Mouse (Mus musculus) liver, embryonic 11.5 days (tissue): ENCODE measurements around the gene 1700016K19Rik. TPM values are rescaled to one million over a fixed set of nuclear protein-coding genes. Genes with fewer than 3 reads are reported as not detected.
"Not testable (repeated sequence)": the region's sequence is repeated elsewhere in the genome, so short reads cannot be mapped to it uniquely, and the experiment has no call there.

Experiments used
- ATAC-seq: fragments of 200-750 bp; cut with Nextera tagmentation; replicated peaks from 2 replicates; pipeline ENCODE4 v1.8.0; 2017; ENCODE audit warnings: moderate number of reproducible peaks, mild to moderate bottlenecking, moderate TSS enrichment, moderate library complexity; ENCODE audit not compliant: low FRiP score
- DNase-seq: peaks from one replicate; pipeline ENCODE4 v3.0.0-alpha.2; 2017; ENCODE audit warnings: low spot score
- H3K27ac ChIP-seq: fragments of 300-500 bp; sonication (generic); 2 replicates; pipeline ENCODE4 v1.5.1; 2014; ENCODE audit warnings: mild to moderate bottlenecking, low read depth, low read length, control low read depth
- H3K27me3 ChIP-seq: fragments of 300-500 bp; sonication (generic); replicated peaks from 2 replicates; pipeline ENCODE4 v1.6.1; 2014; ENCODE audit warnings: low read length, mixed read lengths; ENCODE audit not compliant: control insufficient read depth, insufficient read depth
- H3K36me3 ChIP-seq: fragments of 300-500 bp; sonication (generic); 2 replicates; pipeline ENCODE4 v1.6.1; 2014; ENCODE audit warnings: mild to moderate bottlenecking, low read length, moderate library complexity, mixed read lengths; ENCODE audit not compliant: control insufficient read depth, insufficient read depth
- H3K4me1 ChIP-seq: fragments of 300-500 bp; sonication (generic); replicated peaks from 2 replicates; pipeline ENCODE4 v1.6.1; 2014; ENCODE audit warnings: low read length, mixed read lengths; ENCODE audit not compliant: control insufficient read depth, insufficient read depth
- H3K4me2 ChIP-seq: fragments of 300-500 bp; sonication (generic); 2 replicates; pipeline ENCODE4 v1.6.1; 2014; ENCODE audit warnings: mild to moderate bottlenecking, control low read depth, moderate library complexity
- H3K4me3 ChIP-seq: fragments of 300-500 bp; sonication (generic); 2 replicates; pipeline ENCODE4 v1.5.1; 2014; ENCODE audit warnings: low read depth, low read length, control low read depth
- H3K9ac ChIP-seq: fragments of 300-500 bp; sonication (generic); 2 replicates; pipeline ENCODE4 v1.6.1; 2014; ENCODE audit warnings: low read depth, low read length, control low read depth
- H3K9me3 ChIP-seq: fragments of 300-500 bp; sonication (generic); 2 replicates; pipeline ENCODE4 v1.6.1; 2016; ENCODE audit warnings: low read length, inconsistent platforms, mixed read lengths; ENCODE audit not compliant: control insufficient read depth
- WGBS: fragments of 180-500 bp; shearing (Covaris S2); extraction: QIAGEN DNeasy Blood & Tissue Kit; methylation state at CpG from one replicate; pipeline ENCODE4 v1.1.7; 2014; 5-methylcytosine and 5-hydroxymethylcytosine counted together
- polyA plus RNA-seq: library from polyadenylated mRNA; unstranded; fragments of >200 nt; fragmentation: Nextera tagmentation; extraction: Ambion mirVana; gene quantifications from 2 replicates; pipeline ENCODE4 v1.2.1, GENCODE M21; 2014

1700016K19Rik gene
- polyA plus RNA-seq, 1 experiment from 2014 or later, result not detected

- DNase-seq, result no peak
- Histone ChIP-seq H3K36me3 (no peaks in the 10 kb centered on the region), H3K27me3 (0 out of 2 replicates have a peak, but pooled peaks cover 3% of the 10 kb centered on the region), H3K4me2 (no peak overlapping the region), H3K9ac (no peak overlapping the region), H3K27ac (no peak overlapping the region), H3K4me3 (no peak overlapping the region), H3K9me3 (no peaks in the 10 kb centered on the region), H3K4me1 (no peaks in the 10 kb centered on the region)
- ATAC-seq, result no peak
- 68% methylated on average over 9 of the region's 9 CpGs for WGBS
Observed at GRCm38 (mm10) chr11:75994357-75994756, 5.4 kb upstream of the 1700016K19Rik start.

GRCm38 (mm10) chr11:76000701-76001100 lies 989 bp downstream of the 1700016K19Rik start:
- ATAC-seq, result no peak
- Histone ChIP-seq H3K27ac (no peak overlapping the region), H3K4me2 (no peak overlapping the region), H3K27me3 (peaks cover 20% of the 10 kb centered on the region), H3K4me1 (no peaks in the 10 kb centered on the region), H3K36me3 (no peaks in the 10 kb centered on the region), H3K4me3 (no peak overlapping the region), H3K9ac (no peak overlapping the region), H3K9me3 (no peaks in the 10 kb centered on the region)
- 80% methylated on average over 5 of the region's 5 CpGs for WGBS
- no peak for DNase-seq

GRCm38 (mm10) chr11:76001237-76001878 lies 1.6 kb downstream of the 1700016K19Rik start:
- 55% methylated on average over 3 of the region's 3 CpGs for WGBS
- DNase-seq (no peak), ATAC-seq (no peak)
- no peaks in the 10 kb centered on the region for H3K4me1 ChIP-seq
- H3K9me3 ChIP-seq, result no peaks in the 10 kb centered on the region
- H3K9ac ChIP-seq, result no peak overlapping the region
- no peaks in the 10 kb centered on the region for H3K36me3 ChIP-seq
- no peak overlapping the region for H3K4me3 ChIP-seq
- H3K27me3 ChIP-seq, result peaks cover 20% of the 10 kb centered on the region
- no peak overlapping the region for H3K27ac ChIP-seq
- H3K4me2 ChIP-seq, result no peak overlapping the region

GRCm38 (mm10) chr11:76004276-76004675 lies 4.6 kb downstream of the 1700016K19Rik start:
- peaks cover 20% of the 10 kb centered on the region for H3K27me3 ChIP-seq
- H3K4me1 ChIP-seq, H3K9ac ChIP-seq, DNase-seq, H3K27ac ChIP-seq, H3K4me2 ChIP-seq, ATAC-seq, H3K9me3 ChIP-seq, H3K4me3 ChIP-seq, H3K36me3 ChIP-seq: not testable (repeated sequence)
- WGBS, result 93% methylated on average over 7 of the region's 7 CpGs

- H3K4me2 ChIP-seq, result no peak overlapping the region
- H3K27me3 ChIP-seq, result peaks cover 1% of the 10 kb centered on the region; the same call in 1 of the 2 replicates
- H3K36me3 ChIP-seq, result no peaks in the 10 kb centered on the region
- ATAC-seq (no peak), DNase-seq (no peak)
- H3K4me1 ChIP-seq, result no peaks in the 10 kb centered on the region
- no peak overlapping the region for H3K4me3 ChIP-seq
- H3K9me3 ChIP-seq, result no peaks in the 10 kb centered on the region
- no peak overlapping the region for H3K9ac ChIP-seq
- 80% methylated on average over 2 of the region's 2 CpGs for WGBS
- H3K27ac ChIP-seq, result no peak overlapping the region
Observed at GRCm38 (mm10) chr11:76008162-76008561, 8.4 kb downstream of the 1700016K19Rik start.

GRCm38 (mm10) chr11:76009101-76009500 lies 9.4 kb downstream of the 1700016K19Rik start:
- no peak overlapping the region for H3K9ac ChIP-seq
- no peaks in the 10 kb centered on the region for H3K27me3 ChIP-seq
- H3K4me1 ChIP-seq, result no peaks in the 10 kb centered on the region
- H3K9me3 ChIP-seq, result no peaks in the 10 kb centered on the region
- H3K4me2 ChIP-seq, result no peak overlapping the region
- H3K36me3 ChIP-seq, result no peaks in the 10 kb centered on the region
- H3K4me3 ChIP-seq, result no peak overlapping the region
- H3K27ac ChIP-seq, result no peak overlapping the region
- 79% methylated on average over 6 of the region's 6 CpGs for WGBS
- ATAC-seq (no peak), DNase-seq (no peak)

GRCm38 (mm10) chr11:76010838-76011624 lies 11.3 kb downstream of the 1700016K19Rik start:
- Histone ChIP-seq H3K4me3 (no peak overlapping the region), H3K9me3 (no peaks in the 10 kb centered on the region), H3K27ac (no peak overlapping the region), H3K4me2 (no peak overlapping the region), H3K27me3 (no peaks in the 10 kb centered on the region), H3K4me1 (no peaks in the 10 kb centered on the region), H3K36me3 (no peaks in the 10 kb centered on the region), H3K9ac (no peak overlapping the region)
- 64% methylated on average over 9 of the region's 9 CpGs for WGBS
- no peak for ATAC-seq
- no peak for DNase-seq

GRCm38 (mm10) chr11:76015251-76015650 lies 15.5 kb downstream of the 1700016K19Rik start:
- no peaks in the 10 kb centered on the region for H3K4me1 ChIP-seq
- H3K36me3 ChIP-seq, result no peaks in the 10 kb centered on the region
- no peak overlapping the region for H3K4me2 ChIP-seq
- H3K4me3 ChIP-seq, result no peak overlapping the region
- no peak overlapping the region for H3K27ac ChIP-seq
- DNase-seq (no peak), ATAC-seq (no peak)
- no peaks in the 10 kb centered on the region for H3K9me3 ChIP-seq
- H3K27me3 ChIP-seq, result no peaks in the 10 kb centered on the region
- no peak overlapping the region for H3K9ac ChIP-seq
- WGBS, result 86% methylated on average over 6 of the region's 6 CpGs

GRCm38 (mm10) chr11:76015814-76016213 lies 16.1 kb downstream of the 1700016K19Rik start:
- no peaks in the 10 kb centered on the region for H3K36me3 ChIP-seq
- no peaks in the 10 kb centered on the region for H3K4me1 ChIP-seq
- no peaks in the 10 kb centered on the region for H3K9me3 ChIP-seq
- no peaks in the 10 kb centered on the region for H3K27me3 ChIP-seq
- H3K4me3 ChIP-seq, result no peak overlapping the region
- ATAC-seq (no peak), DNase-seq (no peak)
- H3K4me2 ChIP-seq, result no peak overlapping the region
- WGBS, result 71% methylated on average over 4 of the region's 4 CpGs
- H3K27ac ChIP-seq, result no peak overlapping the region
- no peak overlapping the region for H3K9ac ChIP-seq
